Mouse (Mus musculus) CD4-positive, CD25-positive, alpha-beta regulatory T cell, adult 4 months (primary cell): Measurements from ENCODE around the gene Fam114a2. TPM values are rescaled to one million over a fixed set of nuclear protein-coding genes. Genes with fewer than 3 reads are reported as not detected.

Source experiments
- polyA plus RNA-seq, 2 experiments: library from polyadenylated mRNA; unstranded; fragments of 100-300 nt; shearing (Covaris generic); gene quantifications; one replicate each; pipeline ENCODE4 v1.2.1; 2017

The Fam114a2 gene
- polyA plus RNA-seq, 2 experiments from 2014 or later: 117 to 160 TPM

Other genes starting within 250 kb of the Fam114a2 start
- gene Mfap3, start within 50 bp of the Fam114a2 start, polyA plus RNA-seq: 10 to 100 TPM; 44.6 to 46.0 TPM
- 1 to 10 TPM; 7.4 to 8.3 TPM for gene Galnt10, start 126.8 kb upstream of the Fam114a2 start, polyA plus RNA-seq